Mouse (Mus musculus) retina, postnatal 1 day (tissue): ENCODE measurements at regions not wholly inside any gene's neighbourhood (a gene's known extent, or its start where the extent isn't known, plus 50 kb on each side); places are given as distances from the start of the nearest gene placed in this dataset.
"Not testable (repeated sequence)": the region's sequence is repeated elsewhere in the genome, so short reads cannot be mapped to it uniquely, and the experiment has no call there.

Source experiments
- DNase-seq: peaks from one replicate; pipeline ENCODE4 v3.0.0-alpha.2; 2012

DNA sequence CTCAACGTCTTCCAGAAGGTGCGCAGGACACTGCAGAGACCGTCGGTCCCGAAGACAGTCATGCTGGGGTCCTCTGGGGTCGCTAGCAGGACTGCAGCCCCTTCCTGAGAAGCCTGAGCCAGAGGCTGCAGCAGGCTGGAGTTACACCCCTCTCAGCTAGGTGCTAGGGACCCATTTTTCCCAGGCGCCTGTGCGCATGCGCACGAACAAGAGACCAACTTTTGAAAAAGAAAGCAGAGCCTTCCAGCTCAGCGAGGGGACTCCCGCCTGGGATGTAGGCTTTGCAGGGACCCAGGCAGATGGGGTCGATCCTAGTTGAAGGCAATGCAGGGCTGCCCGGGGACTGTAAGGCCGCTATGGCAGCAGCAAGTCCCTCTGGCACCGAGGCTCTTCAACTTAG, 104.7 kb upstream of the Atg7 start:
- not testable (repeated sequence) for DNase-seq

DNA sequence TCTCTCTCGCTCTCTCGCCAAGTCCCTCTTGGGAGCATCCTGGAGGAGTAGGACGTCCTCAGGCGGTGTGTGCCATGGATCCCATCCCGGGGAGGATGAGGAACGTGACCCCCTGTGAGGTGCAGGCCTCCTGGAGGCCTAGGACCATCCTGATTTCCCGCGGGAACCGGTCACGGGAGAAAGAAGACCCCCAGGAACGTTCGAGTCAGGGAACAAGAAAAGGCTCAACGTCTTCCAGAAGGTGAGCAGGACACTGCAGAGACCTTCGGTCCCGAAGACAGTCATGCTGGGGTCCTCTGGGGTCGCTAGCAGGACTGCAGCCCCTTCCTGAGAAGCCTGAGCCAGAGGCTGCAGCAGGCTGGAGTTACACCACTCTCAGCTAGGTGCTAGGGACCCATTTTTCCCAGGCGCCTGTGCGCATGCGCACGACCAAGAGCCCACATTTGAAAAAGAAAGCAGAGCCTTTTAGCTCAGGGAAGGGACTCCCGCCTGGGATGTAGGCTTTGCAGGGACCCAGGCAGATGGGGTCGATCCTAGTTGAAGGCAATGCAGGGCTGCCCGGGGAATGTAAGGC, 92.7 kb upstream of the Atg7 start:
- peak; percentile 7 for DNase-seq

GRCm38 (mm10) chr6:114553072-114553471, 89.8 kb upstream of the Atg7 start:
- not testable (repeated sequence) for DNase-seq

DNA sequence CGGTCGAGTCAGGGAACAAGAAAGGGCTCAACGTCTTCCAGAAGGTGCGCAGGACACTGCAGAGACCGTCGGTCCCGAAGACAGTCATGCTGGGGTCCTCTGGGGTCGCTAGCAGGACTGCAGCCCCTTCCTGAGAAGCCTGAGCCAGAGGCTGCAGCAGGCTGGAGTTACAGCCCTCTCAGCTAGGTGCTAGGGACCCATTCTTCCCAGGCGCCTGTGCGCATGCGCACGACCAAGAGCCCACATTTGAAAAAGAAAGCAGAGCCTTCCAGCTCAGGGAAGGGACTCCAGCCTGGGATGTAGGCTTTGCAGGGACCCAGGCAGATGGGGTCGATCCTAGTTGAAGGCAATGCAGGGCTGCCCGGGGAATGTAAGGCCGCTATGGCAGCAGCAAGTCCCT, 87.7 kb upstream of the Atg7 start:
- peak; percentile 49 for DNase-seq

GRCm38 (mm10) chr6:114577319-114577718, 65.6 kb upstream of the Atg7 start:
- peak; percentile 77 for DNase-seq
